Mouse (Mus musculus): ENCODE results near the gene Abca13.

The Abca13 gene

GRCm38 (mm10) chr11:9705190-9705589 is 513.4 kb downstream of the Abca13 start:
- peak; percentile 17 for DNase-seq (ENCODE audit: low spot score)

GRCm38 (mm10) chr11:9727810-9728490 is 536.2 kb downstream of the Abca13 start:
- no peak for DNase-seq (ENCODE audit: low spot score)

GRCm38 (mm10) chr11:9731300-9731699 is 539.6 kb downstream of the Abca13 start:
- DNase-seq (ENCODE audit: low spot score): no peak
